Mouse (Mus musculus): Measurements from ENCODE around the gene Tomm70a. TPM values are rescaled to one million over a fixed set of nuclear protein-coding genes. Genes with fewer than 3 reads are reported as not detected.
A peak's percentile ranks its signal among the peaks of the same experiment; 100 is the strongest.
"Not testable (repeated sequence)": the region's sequence is repeated elsewhere in the genome, so short reads cannot be mapped to it uniquely, and the experiment has no call there.

Tomm70a gene
- polyA plus RNA-seq, 1 experiment from 2014 or later: 55.9 TPM

DNA sequence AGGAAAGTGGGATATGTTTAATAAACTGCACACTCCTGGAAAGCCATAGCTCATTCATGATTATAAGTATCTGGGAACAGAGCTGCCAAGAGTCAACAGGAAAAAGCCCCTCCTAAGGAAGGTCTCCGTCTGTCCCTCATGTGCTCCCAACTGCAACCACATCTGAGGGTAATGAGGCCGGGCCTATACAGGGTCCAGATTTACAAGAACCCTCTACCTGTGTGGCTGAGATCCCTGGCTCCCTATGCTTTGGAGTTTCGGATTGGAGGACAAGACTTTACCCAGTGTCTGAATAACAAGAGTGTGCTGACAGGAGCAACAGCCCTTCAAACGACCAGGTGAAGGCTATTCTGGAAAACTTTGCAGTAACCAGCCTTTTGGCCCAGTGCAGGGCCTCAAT is 36.2 kb downstream of the Tomm70a start:
- Histone ChIP-seq H3K9ac (replicated peaks) (no peak overlapping the region), H3K27ac (replicated peaks) (no peak overlapping the region), H3K4me1 (no peaks in the 10 kb centered on the region), H3K27me3 (no peaks in the 10 kb centered on the region), H3K4me2 (replicated peaks) (no peak overlapping the region), H3K4me3 (no peak overlapping the region), H3K36me3 (peaks cover 49% of the 10 kb centered on the region), H3K9me3 (no peaks in the 10 kb centered on the region)
- ATAC-seq (replicated peaks): no peak
- WGBS: 77% methylated on average over 4 of the region's 4 CpGs

DNA sequence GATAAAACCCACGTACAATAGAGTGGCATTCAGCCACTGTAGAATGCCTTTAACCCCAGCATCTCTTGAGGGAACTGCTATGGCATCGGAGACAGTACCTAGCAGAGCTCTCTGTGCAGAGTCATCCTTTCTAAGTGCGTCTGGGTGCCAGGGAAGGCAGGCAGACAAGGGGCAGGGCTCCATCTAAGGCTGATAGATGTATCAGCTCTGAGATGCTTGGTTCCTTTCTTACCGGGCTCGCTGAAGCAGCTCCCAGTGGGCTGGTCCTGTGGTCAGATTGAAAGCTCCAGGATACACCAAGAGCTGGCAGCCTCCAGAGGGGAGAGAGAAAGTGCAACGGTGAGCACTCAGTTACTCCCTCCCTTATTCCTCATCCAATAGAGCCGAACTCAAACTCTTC is 38.3 kb downstream of the Tomm70a start:
- H3K4me2 ChIP-seq (replicated peaks): no peak overlapping the region
- no peak for ATAC-seq (replicated peaks)
- no peak overlapping the region for H3K9ac ChIP-seq (replicated peaks)
- no peaks in the 10 kb centered on the region for H3K27me3 ChIP-seq
- WGBS: 69% methylated on average over 7 of the region's 7 CpGs
- H3K27ac ChIP-seq (replicated peaks): no peak overlapping the region
- no peaks in the 10 kb centered on the region for H3K9me3 ChIP-seq
- peaks cover 40% of the 10 kb centered on the region for H3K36me3 ChIP-seq
- H3K4me3 ChIP-seq: no peak overlapping the region
- no peaks in the 10 kb centered on the region for H3K4me1 ChIP-seq

DNA sequence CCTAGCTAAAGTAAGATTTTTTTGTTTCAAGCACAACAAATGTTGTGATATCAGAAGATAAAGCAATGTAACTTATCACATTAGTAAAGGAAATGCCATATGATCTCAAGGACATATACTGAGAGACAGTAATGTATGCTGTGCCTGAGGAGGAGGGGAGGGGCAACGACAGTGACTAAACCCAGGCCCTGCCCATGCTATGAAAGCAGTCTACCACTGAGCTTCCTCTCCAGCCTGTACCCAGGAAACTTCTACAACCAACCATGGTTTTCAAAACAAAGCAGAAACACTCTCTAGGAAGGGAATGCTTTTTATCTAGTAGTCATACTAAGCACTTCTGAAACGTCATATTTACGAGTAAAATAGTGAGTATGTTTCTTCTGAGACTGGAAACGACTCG is 41.3 kb downstream of the Tomm70a start:
- peaks cover 22% of the 10 kb centered on the region for H3K36me3 ChIP-seq
- no peaks in the 10 kb centered on the region for H3K27me3 ChIP-seq
- H3K4me1 ChIP-seq: peaks cover 8% of the 10 kb centered on the region; the same call in 1 of the 2 replicates
- H3K9me3 ChIP-seq: no peaks in the 10 kb centered on the region
- no peak overlapping the region for H3K4me2 ChIP-seq (replicated peaks)
- no peak overlapping the region for H3K9ac ChIP-seq (replicated peaks)
- no peak overlapping the region for H3K27ac ChIP-seq (replicated peaks)
- H3K4me3 ChIP-seq: no peak overlapping the region
- WGBS: 90% methylated on average over 5 of the region's 5 CpGs
- ATAC-seq (replicated peaks): no peak

DNA sequence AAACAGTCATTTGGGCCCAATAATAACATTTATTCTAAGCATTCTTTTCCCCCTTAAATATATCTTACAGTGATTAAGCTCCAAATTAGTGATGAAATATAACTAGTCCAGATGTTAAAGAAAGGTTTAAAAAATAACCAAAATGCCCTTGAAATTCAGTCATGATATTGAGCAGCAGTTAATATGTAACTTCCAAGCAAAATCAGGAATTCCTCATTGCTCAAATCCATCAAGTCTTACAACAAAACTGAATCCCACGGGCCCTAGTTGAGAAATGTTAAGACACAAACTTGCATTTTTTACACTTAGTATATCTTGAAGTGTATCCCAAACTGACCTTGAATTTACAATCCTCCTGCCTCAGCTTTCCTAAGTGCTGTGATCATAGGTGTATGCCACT is 42.2 kb downstream of the Tomm70a start:
- no peaks in the 10 kb centered on the region for H3K27me3 ChIP-seq
- peaks cover 8% of the 10 kb centered on the region; the same call in 1 of the 2 replicates for H3K4me1 ChIP-seq

DNA sequence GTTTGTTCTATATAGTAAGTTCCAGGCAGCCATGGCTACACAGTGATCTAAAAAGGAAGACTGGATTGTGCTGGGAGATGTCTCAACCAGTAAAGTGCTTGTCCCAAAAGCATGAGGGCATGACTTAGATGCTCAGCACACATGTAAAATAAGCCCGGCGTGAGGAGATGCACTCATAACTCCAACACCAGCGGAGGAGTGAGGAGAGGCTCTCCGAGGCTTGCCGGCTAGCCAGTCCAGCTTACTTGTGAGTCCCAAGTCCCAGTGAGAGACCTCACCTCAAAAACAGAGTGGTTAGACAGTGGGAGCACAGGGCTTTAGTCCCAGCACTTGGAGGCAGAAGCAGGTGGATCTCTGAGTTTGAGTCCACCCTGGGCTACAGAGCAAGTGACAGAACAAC is 43.7 kb downstream of the Tomm70a start:
- peaks cover 13% of the 10 kb centered on the region for H3K36me3 ChIP-seq
- no peak overlapping the region for H3K27ac ChIP-seq (replicated peaks)
- 97% methylated on average over 5 of the region's 5 CpGs for WGBS
- H3K9ac ChIP-seq (replicated peaks): no peak overlapping the region
- no peaks in the 10 kb centered on the region for H3K27me3 ChIP-seq
- H3K4me2 ChIP-seq (replicated peaks): no peak overlapping the region
- peaks cover 8% of the 10 kb centered on the region; the same call in 1 of the 2 replicates for H3K4me1 ChIP-seq
- no peaks in the 10 kb centered on the region for H3K9me3 ChIP-seq
- no peak overlapping the region for H3K4me3 ChIP-seq
- ATAC-seq (replicated peaks): no peak

More for the DNA sequence above, 42.2 kb downstream of the Tomm70a start:
- ATAC-seq (replicated peaks): no peak
- Histone ChIP-seq H3K9me3 (no peaks in the 10 kb centered on the region), H3K4me2 (replicated peaks) (no peak overlapping the region), H3K27ac (replicated peaks) (no peak overlapping the region), H3K36me3 (peaks cover 22% of the 10 kb centered on the region), H3K4me3 (no peak overlapping the region), H3K9ac (replicated peaks) (no peak overlapping the region)
- WGBS: 95% methylated on average over 1 of the region's 1 CpGs

DNA sequence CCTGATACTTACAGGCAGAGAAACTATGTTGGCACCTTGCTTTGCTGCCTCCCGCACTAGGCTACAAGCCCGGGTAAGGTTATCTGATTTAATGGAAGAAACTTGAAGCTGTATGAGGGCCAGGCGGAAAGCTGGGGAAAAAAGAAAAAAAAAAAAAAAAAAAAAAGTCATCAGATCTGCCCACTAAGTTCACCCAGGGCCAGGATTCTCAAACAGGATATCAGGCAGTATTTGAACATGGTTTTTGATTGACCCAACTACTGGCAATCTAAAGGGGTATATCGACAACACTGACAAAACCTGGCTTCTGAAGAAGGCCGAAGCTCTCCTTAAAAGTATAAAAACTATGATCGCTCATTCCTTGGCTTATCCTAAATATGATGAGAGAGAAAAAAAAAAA is 44.6 kb downstream of the Tomm70a start:
- Histone ChIP-seq H3K4me2 (replicated peaks) (no peak overlapping the region), H3K36me3 (peaks cover 7% of the 10 kb centered on the region; the same call in 1 of the 2 replicates), H3K4me3 (no peak overlapping the region), H3K27me3 (no peaks in the 10 kb centered on the region), H3K9ac (replicated peaks) (no peak overlapping the region), H3K27ac (replicated peaks) (no peak overlapping the region), H3K4me1 (peaks cover 8% of the 10 kb centered on the region; the same call in 1 of the 2 replicates), H3K9me3 (no peaks in the 10 kb centered on the region)
- WGBS: 89% methylated on average over 6 of the region's 6 CpGs
- no peak for ATAC-seq (replicated peaks)

DNA sequence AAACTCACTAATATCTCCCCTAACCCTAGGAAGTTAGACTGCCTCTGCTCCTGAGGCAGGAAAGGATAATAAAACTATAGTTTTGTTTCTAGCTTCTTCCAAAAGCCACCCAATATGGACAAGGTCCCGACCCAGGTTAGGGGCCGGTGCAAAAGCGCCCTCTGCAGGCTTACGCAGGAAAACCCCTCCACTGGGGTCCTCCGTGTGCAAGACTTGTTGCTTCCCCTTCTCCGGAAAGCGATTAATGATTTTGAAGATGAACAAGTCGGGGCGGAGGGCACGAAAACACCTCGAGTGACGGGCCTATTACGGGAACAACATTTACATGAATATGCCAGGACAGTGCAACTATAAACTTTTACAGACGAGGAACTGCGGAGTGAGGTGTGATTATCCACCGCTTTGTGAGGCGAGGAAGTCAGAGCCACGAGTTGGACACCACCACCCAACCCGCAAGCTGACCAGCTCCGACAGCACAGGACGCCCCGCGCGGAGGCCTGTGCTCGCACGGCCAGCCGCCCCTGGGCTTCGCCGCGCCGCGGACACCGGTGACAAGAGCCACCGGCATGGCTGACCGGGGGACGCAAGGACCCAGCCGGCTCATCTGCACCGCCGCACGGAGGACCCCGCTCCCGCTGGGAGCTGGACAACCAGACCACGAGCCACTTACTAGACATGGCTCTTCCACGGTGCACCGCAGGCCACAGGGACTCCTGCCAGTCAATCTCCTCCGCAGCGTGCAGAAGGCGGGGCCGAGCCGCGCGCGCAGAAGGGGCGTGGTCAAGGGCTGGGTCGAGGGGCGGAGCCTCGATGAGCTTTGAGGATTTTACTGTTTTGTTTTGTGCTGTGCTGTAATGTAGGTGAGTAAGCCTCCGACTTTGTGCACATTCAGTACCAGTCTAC is 45.4 kb downstream of the Tomm70a start, which contains the start of gene Nit2:
Gene Nit2, minus strand, starts transcription at position 731 of the 903 bp plus-strand sequence.
- Histone ChIP-seq H3K4me3 (peak within 1 kb of the TSS; percentile 85), H3K9me3 (no peaks in the 10 kb centered on the region), H3K27me3 (no peaks in the 10 kb centered on the region), H3K4me2 (replicated peaks) (peak within 1 kb of the TSS; percentile 80), H3K36me3 (peaks cover 7% of the 10 kb centered on the region; the same call in 1 of the 2 replicates), H3K9ac (replicated peaks) (peak within 1 kb of the TSS; percentile 77), H3K4me1 (peaks cover 11% of the 10 kb centered on the region; the same call in 1 of the 2 replicates), H3K27ac (replicated peaks) (peak within 1 kb of the TSS; percentile 78)
- peak; percentile 97 for ATAC-seq (replicated peaks)
- under 1% methylated on average over 58 of the region's 58 CpGs for WGBS

DNA sequence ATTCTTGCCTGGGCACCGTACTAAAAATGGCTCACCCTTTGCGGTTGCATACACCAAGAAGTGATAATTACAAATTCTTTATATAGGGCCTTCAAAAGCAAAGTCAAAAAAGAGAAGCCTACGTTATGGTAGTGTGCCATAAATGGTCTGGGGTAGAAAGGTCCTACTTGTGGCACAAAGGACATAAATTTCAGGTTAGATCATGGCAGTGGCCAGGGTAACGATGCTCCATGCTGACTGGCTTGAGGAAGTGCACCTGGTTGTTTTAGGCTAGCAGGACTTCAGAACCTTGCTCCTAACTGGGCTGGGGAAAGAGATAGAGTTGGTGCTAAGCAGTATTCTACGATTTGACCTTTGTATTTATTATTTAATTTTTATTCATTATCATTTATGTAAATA is 46.0 kb downstream of the Tomm70a start:
- 37% methylated on average over 5 of the region's 5 CpGs for WGBS
- peak overlapping the region; percentile 80 for H3K4me2 ChIP-seq (replicated peaks)
- no peaks in the 10 kb centered on the region for H3K27me3 ChIP-seq
- H3K4me3 ChIP-seq: peak overlapping the region; percentile 85
- peaks cover 11% of the 10 kb centered on the region; the same call in 1 of the 2 replicates for H3K4me1 ChIP-seq
- peak; percentile 57 for ATAC-seq (replicated peaks)
- no peaks in the 10 kb centered on the region for H3K9me3 ChIP-seq
- peak overlapping the region; percentile 78 for H3K27ac ChIP-seq (replicated peaks)
- peaks cover 10% of the 10 kb centered on the region; the same call in 1 of the 2 replicates for H3K36me3 ChIP-seq
- H3K9ac ChIP-seq (replicated peaks): peak overlapping the region; percentile 77

DNA sequence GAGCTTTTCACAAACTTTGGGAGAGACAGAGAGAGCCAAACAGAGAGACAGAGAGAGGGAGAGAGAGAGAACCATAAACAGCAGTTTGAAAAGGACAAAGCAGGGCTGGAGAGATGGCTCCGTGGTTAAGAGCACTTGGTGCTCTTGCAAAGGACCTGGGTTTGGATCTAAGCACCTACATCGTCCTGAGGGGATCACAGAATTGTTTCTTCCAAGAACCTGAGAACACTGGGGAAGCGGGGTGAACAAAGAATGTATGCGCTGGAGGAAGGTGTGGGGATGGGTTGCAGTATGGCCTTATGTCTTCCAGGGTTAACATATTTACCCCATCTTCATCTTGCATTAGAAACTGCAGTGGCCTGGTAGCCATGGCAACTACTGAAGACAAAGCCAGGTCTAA is 46.7 kb downstream of the Tomm70a start:
- Histone ChIP-seq H3K27ac (replicated peaks) (no peak overlapping the region), H3K4me2 (replicated peaks) (no peak overlapping the region), H3K9ac (replicated peaks) (no peak overlapping the region), H3K36me3 (peaks cover 9% of the 10 kb centered on the region; the same call in 1 of the 2 replicates), H3K27me3 (no peaks in the 10 kb centered on the region), H3K4me1 (peaks cover 11% of the 10 kb centered on the region; the same call in 1 of the 2 replicates), H3K4me3 (no peak overlapping the region), H3K9me3 (no peaks in the 10 kb centered on the region)
- WGBS: 48% methylated on average over 4 of the region's 4 CpGs
- ATAC-seq (replicated peaks): no peak

DNA sequence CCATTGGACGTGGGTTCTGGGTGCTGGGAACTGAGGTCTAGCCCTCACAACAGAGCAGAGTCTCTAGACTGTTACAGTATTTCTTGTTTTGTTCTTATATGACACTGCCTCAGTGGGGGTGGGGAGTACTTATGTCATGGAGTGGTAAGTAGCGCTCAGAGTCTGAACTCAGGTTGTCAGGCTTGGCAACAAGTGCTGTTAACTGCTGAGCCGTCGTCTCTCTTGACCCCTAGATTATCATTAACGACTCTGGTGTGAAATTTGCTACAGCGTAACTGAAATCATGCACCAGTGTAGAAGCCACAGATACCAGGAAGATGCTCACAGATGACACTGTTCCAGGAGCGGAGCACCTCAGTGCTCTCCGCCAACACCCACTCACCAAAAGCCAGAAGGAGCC is 49.7 kb downstream of the Tomm70a start:
- Histone ChIP-seq H3K4me1 (peaks cover 11% of the 10 kb centered on the region; the same call in 1 of the 2 replicates), H3K4me3 (no peak overlapping the region), H3K27me3 (no peaks in the 10 kb centered on the region), H3K9ac (replicated peaks) (no peak overlapping the region), H3K9me3 (no peaks in the 10 kb centered on the region), H3K27ac (replicated peaks) (peak overlapping the region; percentile 23), H3K36me3 (peaks cover 9% of the 10 kb centered on the region; the same call in 1 of the 2 replicates), H3K4me2 (replicated peaks) (no peak overlapping the region)
- no peak for ATAC-seq (replicated peaks)
- WGBS: 67% methylated on average over 8 of the region's 8 CpGs

DNA sequence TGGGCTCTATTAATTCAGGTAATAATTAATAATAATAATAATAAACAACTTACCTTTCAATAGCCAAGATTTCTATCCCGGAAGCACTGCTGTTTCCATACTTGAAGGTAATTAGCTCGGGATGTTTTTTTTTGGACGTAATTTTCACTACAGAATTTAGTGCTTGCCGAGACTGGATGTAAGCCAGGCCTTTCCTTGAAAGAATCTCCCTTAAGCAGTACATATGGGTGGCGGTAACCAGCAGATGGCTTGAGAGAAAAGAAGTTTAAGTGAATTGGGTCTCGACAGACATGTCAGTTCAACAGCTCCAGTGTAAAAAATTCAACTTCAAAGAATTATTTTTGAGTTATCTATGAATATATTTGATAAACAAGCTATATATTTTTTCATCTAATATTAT is 50.1 kb downstream of the Tomm70a start:
- Histone ChIP-seq H3K27ac (replicated peaks) (0 out of 2 replicates have a peak overlapping the region, but pooled peaks have one; percentile 23), H3K4me3 (no peak overlapping the region), H3K4me1 (peaks cover 7% of the 10 kb centered on the region; the same call in 1 of the 2 replicates), H3K27me3 (no peaks in the 10 kb centered on the region), H3K4me2 (replicated peaks) (no peak overlapping the region), H3K9me3 (no peaks in the 10 kb centered on the region), H3K9ac (replicated peaks) (no peak overlapping the region), H3K36me3 (peaks cover 9% of the 10 kb centered on the region; the same call in 1 of the 2 replicates)
- no peak for ATAC-seq (replicated peaks)
- 54% methylated on average over 6 of the region's 6 CpGs for WGBS

DNA sequence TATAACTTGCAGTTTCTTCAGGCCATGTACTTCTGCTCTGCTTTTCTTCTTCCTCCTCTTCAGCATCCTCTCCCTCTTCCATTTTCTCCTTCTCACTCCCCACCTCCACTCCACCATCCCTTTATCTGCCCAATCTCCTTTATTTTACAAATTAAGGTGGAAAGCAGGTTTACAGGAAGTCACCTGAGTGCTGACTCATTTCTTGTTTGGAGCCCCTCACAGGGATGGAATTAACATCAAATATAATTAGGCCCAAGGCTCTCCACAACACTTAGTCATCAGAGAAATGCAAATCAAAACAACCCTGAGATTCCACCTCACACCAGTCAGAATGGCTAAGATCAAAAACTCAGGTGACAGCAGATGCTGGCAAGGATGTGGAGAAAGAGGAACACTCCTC is 53.0 kb downstream of the Tomm70a start:
- not testable (repeated sequence) for H3K4me1 ChIP-seq; H3K9me3 ChIP-seq; H3K27me3 ChIP-seq; H3K36me3 ChIP-seq; H3K9ac ChIP-seq (replicated peaks); H3K4me2 ChIP-seq (replicated peaks); ATAC-seq (replicated peaks); H3K27ac ChIP-seq (replicated peaks); H3K4me3 ChIP-seq
